Mouse (Mus musculus): ENCODE data around the gene Apbb2. TPM values are rescaled to one million over a fixed set of nuclear protein-coding genes. Genes with fewer than 3 reads are reported as not detected.
A peak's percentile ranks its signal among the peaks of the same experiment; 100 is the strongest.

Apbb2 gene
- polyA plus RNA-seq, 1 experiment from 2014 or later: 38.5 TPM

GRCm38 (mm10) chr5:66406431-66406830 lies 212.2 kb downstream of the Apbb2 start:
- Histone ChIP-seq H3K4me3 (ENCODE audit: low read depth, low read length) (no peak overlapping the region), H3K4me1 (ENCODE audit: control insufficient read depth, insufficient read depth, low read length) (no peaks in the 10 kb centered on the region), H3K27me3 (ENCODE audit: control insufficient read depth, insufficient read depth, low read length) (no peaks in the 10 kb centered on the region), H3K36me3 (ENCODE audit: control insufficient read depth, insufficient read depth, low read length) (no peaks in the 10 kb centered on the region), H3K9ac (ENCODE audit: low read length) (no peak overlapping the region), H3K4me2 (ENCODE audit: low read depth, severe bottlenecking) (no peak overlapping the region), H3K27ac (replicated peaks; ENCODE audit: low read depth, low read length) (no peak overlapping the region), H3K9me3 (ENCODE audit: control insufficient read depth, low read length) (no peaks in the 10 kb centered on the region)
- WGBS: 94% methylated on average over 7 of the region's 7 CpGs
- ATAC-seq (ENCODE audit: insufficient number of reproducible peaks, low FRiP score, low TSS enrichment, low read depth) (no peak), DNase-seq (ENCODE audit: low spot score) (no peak)

DNA sequence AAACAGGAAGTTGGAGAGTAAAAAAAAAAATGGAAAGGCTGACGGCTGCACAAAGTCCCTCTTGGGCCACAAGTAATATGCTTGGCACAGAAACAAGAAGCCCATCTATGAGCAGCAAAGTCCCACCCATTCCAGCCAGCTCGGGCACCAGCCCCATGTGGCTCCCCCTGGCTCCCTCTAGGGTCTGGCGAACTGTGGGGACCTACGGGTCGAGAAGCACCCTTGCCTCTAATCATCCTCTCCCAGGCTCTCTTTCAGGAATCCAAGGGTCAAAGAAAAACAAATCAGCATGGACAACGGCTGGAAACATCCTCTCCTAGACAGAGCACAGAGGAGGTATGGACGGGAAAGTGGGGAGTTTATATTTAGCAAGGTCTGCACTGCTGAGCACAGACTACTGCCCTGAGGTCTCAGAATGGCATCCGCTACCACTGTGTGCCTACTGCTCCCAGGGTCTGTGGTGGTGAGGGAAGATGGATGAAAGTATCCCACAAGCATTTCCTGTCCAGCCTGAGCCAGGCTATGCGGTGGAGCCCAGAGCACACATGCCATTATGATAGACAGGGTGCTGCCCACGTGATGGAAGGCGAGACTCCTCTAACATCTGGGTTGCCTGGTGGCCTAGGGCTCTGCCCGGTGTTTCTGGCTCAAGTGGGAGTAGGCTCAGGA lies 212.7 kb downstream of the Apbb2 start:
- no peak overlapping the region for H3K4me2 ChIP-seq (ENCODE audit: low read depth, severe bottlenecking)
- no peaks in the 10 kb centered on the region for H3K36me3 ChIP-seq (ENCODE audit: control insufficient read depth, insufficient read depth, low read length)
- WGBS: 83% methylated on average over 12 of the region's 12 CpGs
- ATAC-seq (ENCODE audit: insufficient number of reproducible peaks, low FRiP score, low TSS enrichment, low read depth): no peak
- no peak overlapping the region for H3K27ac ChIP-seq (replicated peaks; ENCODE audit: low read depth, low read length)
- no peaks in the 10 kb centered on the region for H3K4me1 ChIP-seq (ENCODE audit: control insufficient read depth, insufficient read depth, low read length)
- no peaks in the 10 kb centered on the region for H3K27me3 ChIP-seq (ENCODE audit: control insufficient read depth, insufficient read depth, low read length)
- no peak overlapping the region for H3K9ac ChIP-seq (ENCODE audit: low read length)
- no peak overlapping the region for H3K4me3 ChIP-seq (ENCODE audit: low read depth, low read length)
- no peaks in the 10 kb centered on the region for H3K9me3 ChIP-seq (ENCODE audit: control insufficient read depth, low read length)
- no peak for DNase-seq (ENCODE audit: low spot score)

DNA sequence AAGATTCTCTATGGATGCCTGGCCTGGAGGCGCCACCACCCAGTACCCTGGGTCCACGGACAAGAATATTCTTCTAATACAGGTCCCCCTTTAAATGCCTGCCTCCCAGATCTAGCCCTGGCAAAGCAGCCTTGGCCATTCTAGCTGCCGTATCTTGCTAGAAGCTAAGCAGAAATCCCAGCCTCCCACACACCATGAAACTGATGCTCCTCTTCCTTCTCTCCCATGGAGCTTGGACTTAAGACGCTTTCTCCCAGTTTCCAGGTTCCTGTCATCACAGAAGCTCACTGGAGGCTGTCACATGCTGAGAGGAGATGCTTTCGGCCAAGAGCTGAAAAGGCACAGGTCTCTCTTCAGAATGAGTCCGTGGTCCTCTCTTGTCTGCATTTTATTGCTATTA lies 213.3 kb downstream of the Apbb2 start:
- Histone ChIP-seq H3K36me3 (ENCODE audit: control insufficient read depth, insufficient read depth, low read length) (no peaks in the 10 kb centered on the region), H3K4me3 (ENCODE audit: low read depth, low read length) (no peak overlapping the region), H3K9ac (ENCODE audit: low read length) (no peak overlapping the region), H3K4me2 (ENCODE audit: low read depth, severe bottlenecking) (no peak overlapping the region), H3K9me3 (ENCODE audit: control insufficient read depth, low read length) (no peaks in the 10 kb centered on the region), H3K4me1 (ENCODE audit: control insufficient read depth, insufficient read depth, low read length) (no peaks in the 10 kb centered on the region), H3K27ac (replicated peaks; ENCODE audit: low read depth, low read length) (no peak overlapping the region), H3K27me3 (ENCODE audit: control insufficient read depth, insufficient read depth, low read length) (no peaks in the 10 kb centered on the region)
- DNase-seq (ENCODE audit: low spot score) (no peak), ATAC-seq (ENCODE audit: insufficient number of reproducible peaks, low FRiP score, low TSS enrichment, low read depth) (no peak)
- 88% methylated on average over 6 of the region's 6 CpGs for WGBS

- ATAC-seq (ENCODE audit: insufficient number of reproducible peaks, low FRiP score, low TSS enrichment, low read depth): no peak
- no peak for DNase-seq (ENCODE audit: low spot score)
- Histone ChIP-seq H3K4me1 (ENCODE audit: control insufficient read depth, insufficient read depth, low read length) (no peaks in the 10 kb centered on the region), H3K9me3 (ENCODE audit: control insufficient read depth, low read length) (no peaks in the 10 kb centered on the region), H3K4me3 (ENCODE audit: low read depth, low read length) (no peak overlapping the region), H3K27me3 (ENCODE audit: control insufficient read depth, insufficient read depth, low read length) (no peaks in the 10 kb centered on the region), H3K27ac (replicated peaks; ENCODE audit: low read depth, low read length) (no peak overlapping the region), H3K36me3 (ENCODE audit: control insufficient read depth, insufficient read depth, low read length) (no peaks in the 10 kb centered on the region), H3K4me2 (ENCODE audit: low read depth, severe bottlenecking) (no peak overlapping the region), H3K9ac (ENCODE audit: low read length) (no peak overlapping the region)
- WGBS: 93% methylated on average over 4 of the region's 4 CpGs
These were observed 218.0 kb downstream of the Apbb2 start for GRCm38 (mm10) chr5:66400563-66400962.

- H3K36me3 ChIP-seq (ENCODE audit: control insufficient read depth, insufficient read depth, low read length): no peaks in the 10 kb centered on the region
- H3K27ac ChIP-seq (replicated peaks; ENCODE audit: low read depth, low read length): no peak overlapping the region
- H3K4me1 ChIP-seq (ENCODE audit: control insufficient read depth, insufficient read depth, low read length): no peaks in the 10 kb centered on the region
- no peak overlapping the region for H3K4me3 ChIP-seq (ENCODE audit: low read depth, low read length)
- 85% methylated on average over 2 of the region's 2 CpGs for WGBS
- no peak for ATAC-seq (ENCODE audit: insufficient number of reproducible peaks, low FRiP score, low TSS enrichment, low read depth)
- H3K27me3 ChIP-seq (ENCODE audit: control insufficient read depth, insufficient read depth, low read length): no peaks in the 10 kb centered on the region
- H3K9ac ChIP-seq (ENCODE audit: low read length): no peak overlapping the region
- no peaks in the 10 kb centered on the region for H3K9me3 ChIP-seq (ENCODE audit: control insufficient read depth, low read length)
- no peak for DNase-seq (ENCODE audit: low spot score)
- no peak overlapping the region for H3K4me2 ChIP-seq (ENCODE audit: low read depth, severe bottlenecking)
These were observed 219.3 kb downstream of the Apbb2 start for GRCm38 (mm10) chr5:66399264-66399620.

- 86% methylated on average over 5 of the region's 5 CpGs for WGBS
- no peak overlapping the region for H3K9ac ChIP-seq (ENCODE audit: low read length)
- no peaks in the 10 kb centered on the region for H3K36me3 ChIP-seq (ENCODE audit: control insufficient read depth, insufficient read depth, low read length)
- no peaks in the 10 kb centered on the region for H3K9me3 ChIP-seq (ENCODE audit: control insufficient read depth, low read length)
- DNase-seq (ENCODE audit: low spot score): no peak
- no peaks in the 10 kb centered on the region for H3K27me3 ChIP-seq (ENCODE audit: control insufficient read depth, insufficient read depth, low read length)
- no peak overlapping the region for H3K27ac ChIP-seq (replicated peaks; ENCODE audit: low read depth, low read length)
- ATAC-seq (ENCODE audit: insufficient number of reproducible peaks, low FRiP score, low TSS enrichment, low read depth): no peak
- H3K4me2 ChIP-seq (ENCODE audit: low read depth, severe bottlenecking): no peak overlapping the region
- no peaks in the 10 kb centered on the region for H3K4me1 ChIP-seq (ENCODE audit: control insufficient read depth, insufficient read depth, low read length)
- no peak overlapping the region for H3K4me3 ChIP-seq (ENCODE audit: low read depth, low read length)
These were observed 219.9 kb downstream of the Apbb2 start for GRCm38 (mm10) chr5:66398530-66399263.

DNA sequence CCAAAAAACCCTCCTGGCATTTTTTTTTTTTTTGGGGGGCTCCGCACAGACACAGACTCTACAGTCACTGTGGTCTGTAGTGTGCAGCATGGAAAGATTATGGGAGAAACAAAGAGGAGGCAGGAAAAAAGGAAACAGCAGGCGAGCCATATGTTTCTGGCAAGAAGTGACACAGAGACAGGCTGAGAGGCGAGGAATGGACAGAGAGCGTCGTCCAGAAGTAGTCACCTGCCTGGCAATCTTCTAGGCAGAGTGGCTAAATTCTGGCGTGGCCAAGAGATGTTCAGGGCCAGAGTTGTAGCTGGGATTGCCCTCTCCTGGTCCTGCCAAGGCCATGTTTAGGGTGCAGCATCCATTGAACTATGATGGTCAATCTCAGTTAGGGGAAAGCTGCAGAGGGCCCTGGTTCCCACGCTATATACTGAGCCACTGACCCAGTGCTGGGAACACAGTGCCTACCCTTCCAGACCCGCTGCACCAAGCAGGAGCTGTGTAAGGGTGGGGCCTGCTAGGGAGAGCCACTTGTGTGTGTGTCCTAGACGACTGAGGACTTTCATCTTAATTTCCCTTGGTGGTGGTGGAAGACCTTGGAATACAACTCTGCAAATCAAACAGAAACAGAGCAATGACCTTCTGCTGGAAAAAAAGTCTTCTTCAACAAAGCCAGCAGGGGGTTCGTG lies 224.7 kb downstream of the Apbb2 start:
- DNase-seq (ENCODE audit: low spot score): no peak
- H3K27me3 ChIP-seq (ENCODE audit: control insufficient read depth, insufficient read depth, low read length): no peaks in the 10 kb centered on the region
- H3K4me2 ChIP-seq (ENCODE audit: low read depth, severe bottlenecking): no peak overlapping the region
- no peak overlapping the region for H3K27ac ChIP-seq (replicated peaks; ENCODE audit: low read depth, low read length)
- no peak overlapping the region for H3K4me3 ChIP-seq (ENCODE audit: low read depth, low read length)
- H3K36me3 ChIP-seq (ENCODE audit: control insufficient read depth, insufficient read depth, low read length): no peaks in the 10 kb centered on the region
- H3K9me3 ChIP-seq (ENCODE audit: control insufficient read depth, low read length): no peaks in the 10 kb centered on the region
- H3K9ac ChIP-seq (ENCODE audit: low read length): no peak overlapping the region
- 0 out of 2 replicates have a peak, but pooled peaks cover 3% of the 10 kb centered on the region for H3K4me1 ChIP-seq (ENCODE audit: control insufficient read depth, insufficient read depth, low read length)
- 0 out of 2 replicates have a peak, but pooled peaks have one; percentile 39 for ATAC-seq (ENCODE audit: insufficient number of reproducible peaks, low FRiP score, low TSS enrichment, low read depth)
- 83% methylated on average over 10 of the region's 10 CpGs for WGBS

DNA sequence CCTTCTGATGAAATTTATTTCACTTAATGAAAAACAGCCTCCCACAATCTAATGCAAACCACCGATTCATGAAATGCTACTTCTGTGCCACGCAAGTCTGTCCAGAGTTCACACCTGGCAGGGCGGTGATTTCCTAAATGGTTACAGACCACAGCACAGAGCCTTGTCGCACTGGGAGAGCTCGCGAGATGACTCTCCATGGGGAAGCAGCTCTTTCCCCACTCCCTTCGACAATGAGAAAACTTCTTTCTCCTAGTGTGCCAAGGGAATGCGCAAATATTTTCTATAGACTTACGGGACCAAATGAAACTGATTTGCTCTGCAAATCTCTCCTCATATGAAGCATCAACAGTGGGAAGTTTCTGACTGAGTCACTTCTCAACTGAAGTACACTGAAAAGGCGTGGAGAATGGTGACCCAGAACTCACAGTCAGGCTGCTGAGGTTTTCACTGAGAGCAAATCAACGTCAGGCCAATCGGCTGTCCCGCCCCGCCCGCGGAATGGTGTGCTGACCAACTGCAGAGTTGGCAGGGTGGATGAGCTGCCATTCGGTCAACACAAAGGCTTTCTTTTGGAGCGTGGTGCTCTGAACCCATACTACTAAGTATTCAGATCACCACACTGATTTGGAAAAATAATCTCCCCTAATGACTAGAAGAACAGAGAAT lies 225.6 kb downstream of the Apbb2 start:
- Histone ChIP-seq H3K9ac (ENCODE audit: low read length) (no peak overlapping the region), H3K4me2 (ENCODE audit: low read depth, severe bottlenecking) (no peak overlapping the region), H3K36me3 (ENCODE audit: control insufficient read depth, insufficient read depth, low read length) (no peaks in the 10 kb centered on the region), H3K27me3 (ENCODE audit: control insufficient read depth, insufficient read depth, low read length) (no peaks in the 10 kb centered on the region), H3K4me3 (ENCODE audit: low read depth, low read length) (no peak overlapping the region), H3K9me3 (ENCODE audit: control insufficient read depth, low read length) (no peaks in the 10 kb centered on the region), H3K4me1 (ENCODE audit: control insufficient read depth, insufficient read depth, low read length) (0 out of 2 replicates have a peak, but pooled peaks cover 3% of the 10 kb centered on the region), H3K27ac (replicated peaks; ENCODE audit: low read depth, low read length) (no peak overlapping the region)
- DNase-seq (ENCODE audit: low spot score): peak; percentile 68
- no peak for ATAC-seq (ENCODE audit: insufficient number of reproducible peaks, low FRiP score, low TSS enrichment, low read depth)
- WGBS: 42% methylated on average over 18 of the region's 18 CpGs
